Mouse (Mus musculus) spleen, adult 2 months (tissue): ENCODE data around the gene Gjb2.

Experiments used
- CTCF ChIP-seq: fragments of 200-500 bp; IDR thresholded peaks from 2 replicates; pipeline ENCODE4 v1.5.1; 2011; ENCODE audit warnings: mild to moderate bottlenecking, inconsistent platforms; ENCODE audit not compliant: insufficient read depth, insufficient read length, insufficient replicate concordance; ENCODE audit errors: extremely low read depth
- POLR2A ChIP-seq: fragments of 200-500 bp; IDR thresholded peaks from 2 replicates; pipeline ENCODE4 v1.6.1; 2011; ENCODE audit warnings: low read depth, low read length, inconsistent platforms

DNA sequence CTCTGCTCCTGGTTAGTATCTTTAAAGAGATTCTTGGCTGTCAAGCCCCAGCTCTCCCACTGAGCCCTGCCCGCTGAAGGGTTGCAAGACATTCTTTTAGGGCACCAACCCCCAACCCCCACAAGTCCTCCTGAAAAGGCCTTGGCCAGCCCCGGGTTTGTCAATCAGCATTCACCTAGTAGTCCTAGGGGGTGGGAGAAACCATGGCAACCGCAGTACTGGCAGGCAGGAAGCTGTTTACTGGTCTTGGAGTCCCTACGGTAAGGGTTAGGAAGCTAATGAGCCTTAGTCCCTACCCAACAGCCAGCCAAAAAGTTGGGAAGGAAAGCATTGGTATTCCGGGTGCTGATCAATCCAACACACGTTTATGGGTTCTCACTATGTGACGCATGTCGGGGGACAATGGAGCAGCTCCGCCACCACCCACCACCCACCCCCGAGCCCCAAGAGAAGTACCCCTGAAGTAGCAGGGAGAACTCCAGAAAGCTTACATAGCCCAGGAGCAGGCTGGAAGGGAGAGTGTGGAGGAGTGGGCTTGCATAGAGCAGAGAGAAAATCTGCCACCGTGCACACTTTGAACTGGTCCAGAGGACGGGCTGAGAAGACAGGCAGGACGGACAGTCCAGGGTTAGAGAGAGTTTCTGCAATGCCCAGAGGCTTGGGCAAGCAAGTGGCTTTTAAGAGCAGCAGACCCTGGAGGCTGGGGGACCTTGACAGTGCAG, 11.5 kb upstream of the Gjb2 start, which contains the start of gene Gm4491:
- TF ChIP-seq CTCF (no peak), POLR2A (no peak)
